Comparison of ENCODE assay signal across 7 mouse cellular contexts in the genomic region with DNA sequence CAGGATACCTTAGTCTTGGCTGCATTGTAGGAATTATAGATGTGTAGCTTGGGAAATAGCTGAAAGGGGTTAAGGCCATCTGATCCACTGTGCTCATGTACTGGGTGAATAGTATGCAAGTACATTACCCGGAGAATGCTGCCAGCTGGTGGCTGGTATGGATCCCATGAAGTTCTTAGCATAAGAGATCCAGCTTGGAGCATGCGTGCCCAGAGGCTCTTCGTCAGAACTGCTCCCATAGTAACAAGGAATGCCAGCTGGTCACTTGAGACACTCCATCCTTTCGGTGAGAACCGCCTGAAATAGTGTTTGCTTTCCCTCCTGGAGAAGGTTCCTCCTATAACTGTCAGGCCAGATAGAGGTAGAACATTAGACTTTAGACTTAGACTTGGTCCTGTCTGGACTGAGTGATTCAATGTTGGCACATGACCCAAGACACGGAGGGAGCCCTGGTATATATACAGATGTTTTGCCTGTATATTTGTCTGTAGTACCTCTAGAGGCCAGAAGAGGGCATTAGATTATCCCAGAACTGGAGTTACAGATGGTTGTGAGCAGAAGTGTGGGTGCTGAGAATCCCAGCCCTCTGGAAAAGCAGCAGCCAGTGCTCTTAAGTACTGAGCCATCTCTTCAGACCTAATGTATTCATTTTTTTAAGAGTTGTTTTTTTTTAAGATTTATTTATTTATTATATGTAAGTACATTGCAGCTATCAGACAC. TPM values are rescaled to one million over a fixed set of nuclear protein-coding genes. Genes with fewer than 3 reads are reported as not detected.
A peak's percentile ranks its signal among the peaks of the same experiment; 100 is the strongest.
DNase-seq lines count a peak whose midpoint lies in the region; ATAC-seq and TF ChIP-seq lines count a peak whose summit lies in the region.

No protein-coding gene starts in this region.

- peaks cover 0 to 8% of the 10 kb centered on the region in 2 experiments; a peak in 2 of 4 replicates for H3K4me1 ChIP-seq in MEL (ENCODE audit: control insufficient read depth in 1 of 2, insufficient read depth in 2 of 2, low read length in 2 of 2)
- peaks cover 23% of the 10 kb centered on the region for H3K4me1 ChIP-seq in heart, embryonic 11.5 days (ENCODE audit: control insufficient read depth, insufficient read depth, low read length)

- peak; percentile 19 for DNase-seq in kidney, adult 11 months
- no peak for DNase-seq in kidney, postnatal 10 days
- peak; percentile 73 for DNase-seq in MEL (ENCODE audit: low read depth, low spot score)
- DNase-seq in frontal cortex, postnatal 14 days (ENCODE audit: low spot score in 2 of 2), result peak; percentile 47 to 72
- peak; percentile 65 for DNase-seq in naive thymus-derived CD4-positive, alpha-beta T cell, adult 2 months (ENCODE audit: low read depth)
- DNase-seq in ovary, adult 18-20 months (ENCODE audit: low spot score), result no peak

- no peak overlapping the region for H3K4me2 ChIP-seq in heart, embryonic 11.5 days

- TF ChIP-seq RAD21 in MEL (IDR thresholded peaks at IDR 0.05; ENCODE audit: low read depth, low read length), result peak; percentile 24

- no peaks in the 10 kb centered on the region for H3K27me3 ChIP-seq in MEL (ENCODE audit: control insufficient read depth in 1 of 2, insufficient read depth in 2 of 2, low read length in 2 of 2)
- H3K27me3 ChIP-seq in heart, embryonic 11.5 days (ENCODE audit: control insufficient read depth, insufficient read depth, low read length), result no peaks in the 10 kb centered on the region

- no peak overlapping the region for H3K27ac ChIP-seq in MEL (ENCODE audit: control insufficient read depth, low read depth, low read length)
- H3K27ac ChIP-seq in heart, embryonic 11.5 days (ENCODE audit: low read depth, low read length), result no peak overlapping the region

- no peak for TF ChIP-seq EP300 in MEL (IDR thresholded peaks at IDR 0.05; ENCODE audit: low read depth in 1 of 2, low read length in 2 of 2)

- ATAC-seq in heart, embryonic 11.5 days (replicated peaks; ENCODE audit: insufficient number of reproducible peaks, low FRiP score, low TSS enrichment), result no peak

- H3K79me2 ChIP-seq in MEL (ENCODE audit: control insufficient read depth, insufficient read depth, low read length, poor library complexity), result peaks cover 12% of the 10 kb centered on the region

- H3K4me3 ChIP-seq in MEL (ENCODE audit: control insufficient read depth in 1 of 2, insufficient read depth in 1 of 2, low read depth in 2 of 2, low read length in 2 of 2), result no peak overlapping the region
- no peak overlapping the region for H3K4me3 ChIP-seq in heart, embryonic 11.5 days (ENCODE audit: low read depth, low read length)

- no peak for TF ChIP-seq POLR2A in MEL (IDR thresholded peaks at IDR 0.05; ENCODE audit: control insufficient read depth in 1 of 2, insufficient read depth in 1 of 2, low read depth in 1 of 2, low read length in 2 of 2, poor library complexity in 1 of 2)

- H3K36me3 ChIP-seq in MEL (ENCODE audit: control insufficient read depth in 1 of 2, insufficient read depth in 2 of 2, low read length in 2 of 2), result peaks cover 2 to 11% of the 10 kb centered on the region in 2 experiments
- H3K36me3 ChIP-seq in heart, embryonic 11.5 days (ENCODE audit: control insufficient read depth, insufficient read depth, low read length), result peaks cover 6% of the 10 kb centered on the region; the same call in 1 of the 2 replicates

- WGBS in heart, embryonic 11.5 days (ENCODE audit: insufficient replicate concordance), result 87% methylated on average over 6 of the region's 6 CpGs

- H3K9ac ChIP-seq in MEL (ENCODE audit: control insufficient read depth, low read depth, low read length, poor library complexity, severe bottlenecking), result no peak overlapping the region
- H3K9ac ChIP-seq in heart, embryonic 11.5 days (ENCODE audit: low read depth, low read length), result no peak overlapping the region

- no peaks in the 10 kb centered on the region for H3K9me3 ChIP-seq in MEL (replicated peaks; ENCODE audit: insufficient read depth, low read length)
- no peaks in the 10 kb centered on the region for H3K9me3 ChIP-seq in heart, embryonic 11.5 days (replicated peaks; ENCODE audit: control insufficient read depth, low read length)

- peak in 2 of 3 experiments; percentile 43 to 45; a peak in 4 of 6 replicates for TF ChIP-seq CTCF in MEL (IDR thresholded peaks at IDR 0.05 in 2 of 3, conservative IDR thresholded peaks at IDR 0.05 in 1 of 3; ENCODE audit: control insufficient read depth in 1 of 3, insufficient read depth in 1 of 3, low read depth in 2 of 3, low read length in 3 of 3, poor library complexity in 1 of 3, severe bottlenecking in 1 of 3)

TF ChIP-seq in MEL, 35 proteins besides CTCF, POLR2A, EP300 and RAD21:
- TF ChIP-seq SMC3 (IDR thresholded peaks at IDR 0.05; ENCODE audit: low read depth, low read length) (peak; percentile 35), GABPA (IDR thresholded peaks at IDR 0.05; ENCODE audit: low read depth, low read length) (no peak), E2F4 (IDR thresholded peaks at IDR 0.05; ENCODE audit: borderline replicate concordance, low read depth, low read length) (no peak), GATA1 (IDR thresholded peaks at IDR 0.05; ENCODE audit: low read depth, low read length) (no peak), POLR2AphosphoS5 (IDR thresholded peaks at IDR 0.05; ENCODE audit: borderline replicate concordance, low read depth, low read length) (peak; percentile 47; the same call in 1 of the 2 replicates), ZC3H11A (IDR thresholded peaks at IDR 0.05; ENCODE audit: low read depth, low read length) (peak; percentile 24; the same call in 1 of the 2 replicates)

RNA-seq across cellular contexts. Expression of a gene that starts 7.0 kb away (rescaled TPM):
- 3,309 and 3,407 TPM in 2 replicates for total RNA-seq in MEL (2012; rRNA removed)
- 1,000 to 10,000 TPM; 2,419 to 4,891 TPM for polyA plus RNA-seq in MEL (2012; ENCODE audit: insufficient read depth in 1 of 2, insufficient read length in 2 of 2, low read depth in 1 of 2, low replicate concordance in 2 of 2, missing spikeins in 1 of 2)
- 1,195 and 1,343 TPM in 2 replicates for polyA plus RNA-seq in heart, embryonic 11.5 days (2014; fragmentation: Nextera tagmentation; extraction: Ambion mirVana)

RNA-seq across cellular contexts. Expression of a gene that starts 48.9 kb away (rescaled TPM):
- 13.4 and 13.8 TPM in 2 replicates for total RNA-seq in MEL (2012; rRNA removed)
- 10 to 100 TPM in 1 of 2 experiments, not detected in 1; 79.9 TPM for polyA plus RNA-seq in MEL (2012; ENCODE audit: insufficient read depth in 1 of 2, insufficient read length in 2 of 2, low read depth in 1 of 2, low replicate concordance in 2 of 2, missing spikeins in 1 of 2)
- polyA plus RNA-seq in heart, embryonic 11.5 days (2014; fragmentation: Nextera tagmentation; extraction: Ambion mirVana), result 71.4 and 71.6 TPM in 2 replicates

RNA-seq across cellular contexts. Expression of a gene that starts 49.1 kb away (rescaled TPM):
- total RNA-seq in MEL (2012; rRNA removed), result 34.3 and 36.0 TPM in 2 replicates
- 10 to 100 TPM in 1 of 2 experiments, not detected in 1; 64.8 TPM for polyA plus RNA-seq in MEL (2012; ENCODE audit: insufficient read depth in 1 of 2, insufficient read length in 2 of 2, low read depth in 1 of 2, low replicate concordance in 2 of 2, missing spikeins in 1 of 2)
- 27.2 and 30.0 TPM in 2 replicates for polyA plus RNA-seq in heart, embryonic 11.5 days (2014; fragmentation: Nextera tagmentation; extraction: Ambion mirVana)

Comparison
In these comparisons a context has a peak if more than half of its experiments do, and no peak if none do; other contexts are left out.
1. DNase-seq: peak in kidney, adult 11 months (single experiment), MEL (single experiment), frontal cortex, postnatal 14 days (2 of 2) and naive thymus-derived CD4-positive, alpha-beta T cell, adult 2 months (single experiment); none in kidney, postnatal 10 days (single experiment) and ovary, adult 18-20 months (single experiment).